Mouse (Mus musculus) forebrain, embryonic 14.5 days (tissue): Measurements from ENCODE around the gene Nat8f2. TPM values are rescaled to one million over a fixed set of nuclear protein-coding genes. Genes with fewer than 3 reads are reported as not detected.
"Not testable (repeated sequence)": the region's sequence is repeated elsewhere in the genome, so short reads cannot be mapped to it uniquely, and the experiment has no call there.

Experiments used
- ATAC-seq: fragments of 200-750 bp; cut with Nextera tagmentation; 2 replicates; pipeline ENCODE4 v1.8.0; 2017; ENCODE audit warnings: mild to moderate bottlenecking, moderate library complexity
- DNase-seq: peaks from one replicate; pipeline ENCODE4 v3.0.0-alpha.2; 2015; ENCODE audit warnings: low spot score
- H3K27ac ChIP-seq: fragments of 300-500 bp; sonication (generic); 2 replicates; pipeline ENCODE4 v1.5.1; 2014; ENCODE audit warnings: low read depth, mild to moderate bottlenecking, control low read depth, low read length, moderate library complexity
- H3K27me3 ChIP-seq: fragments of 300-500 bp; sonication (generic); replicated peaks from 2 replicates; pipeline ENCODE4 v1.6.1; 2014; ENCODE audit warnings: low read length, control low read depth, mixed read lengths; ENCODE audit not compliant: control insufficient read depth, insufficient read depth
- H3K36me3 ChIP-seq: fragments of 300-500 bp; sonication (generic); 2 replicates; pipeline ENCODE4 v1.6.1; 2014; ENCODE audit warnings: low read length, control low read depth; ENCODE audit not compliant: control insufficient read depth, insufficient read depth
- H3K4me1 ChIP-seq: fragments of 300-500 bp; sonication (generic); 2 replicates; pipeline ENCODE4 v1.6.1; 2014; ENCODE audit warnings: antibody characterized with exemption, low read length, control low read depth; ENCODE audit not compliant: control insufficient read depth, insufficient read depth
- H3K4me2 ChIP-seq: fragments of 300-500 bp; sonication (generic); 2 replicates; pipeline ENCODE4 v1.6.1; 2014; ENCODE audit warnings: mild to moderate bottlenecking, control low read depth, low read length
- H3K4me3 ChIP-seq: fragments of 300-500 bp; sonication (generic); 2 replicates; pipeline ENCODE4 v1.5.1; 2014; ENCODE audit warnings: low read depth, low read length, control low read depth
- H3K9ac ChIP-seq: fragments of 300-500 bp; sonication (generic); 2 replicates; pipeline ENCODE4 v1.6.1; 2014; ENCODE audit warnings: mild to moderate bottlenecking, low read length, control low read depth, moderate library complexity
- H3K9me3 ChIP-seq: fragments of 300-500 bp; sonication (generic); replicated peaks from 2 replicates; pipeline ENCODE4 v1.6.1; 2016; ENCODE audit warnings: low read length, control low read depth, mixed read lengths; ENCODE audit not compliant: control insufficient read depth
- WGBS: fragments of 180-500 bp; shearing (Covaris S2); extraction: QIAGEN DNeasy Blood & Tissue Kit; methylation state at CpG from one replicate; pipeline ENCODE4 v1.1.7; 2014; 5-methylcytosine and 5-hydroxymethylcytosine counted together
- polyA plus RNA-seq: library from polyadenylated mRNA; unstranded; fragments of >200 nt; fragmentation: Nextera tagmentation; extraction: Ambion mirVana; gene quantifications from 2 replicates; pipeline ENCODE4 v1.2.1, GENCODE M21; 2014

The Nat8f2 gene
- polyA plus RNA-seq, result not detected in 2 replicates

DNA sequence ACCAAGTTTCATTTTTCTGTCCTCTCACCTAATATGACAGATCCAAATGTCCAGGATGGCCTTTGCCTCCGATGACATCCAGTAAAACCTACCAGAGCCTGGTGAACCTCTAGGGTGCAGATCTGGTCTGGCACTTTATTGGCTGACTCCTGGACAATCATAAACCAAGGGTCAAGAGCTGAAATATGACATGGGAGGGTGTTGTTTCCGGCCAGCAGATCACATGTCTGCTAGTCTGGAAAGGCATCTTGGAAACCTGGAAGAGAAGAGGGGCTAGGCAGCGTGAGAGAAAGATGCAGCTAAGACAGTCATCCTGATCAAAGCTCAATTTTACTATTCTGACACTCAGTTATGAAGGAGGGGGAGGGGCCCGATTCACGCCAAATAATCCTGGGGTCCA, at the start of gene Nat8f2:
Gene Nat8f2, minus strand, starts transcription at position 153 of the 400 bp plus-strand sequence.
- H3K4me3 ChIP-seq, ATAC-seq, H3K27ac ChIP-seq, H3K9ac ChIP-seq, H3K4me2 ChIP-seq, DNase-seq, H3K27me3 ChIP-seq, H3K9me3 ChIP-seq, H3K4me1 ChIP-seq, H3K36me3 ChIP-seq: not testable (repeated sequence)
- 89% methylated on average over 5 of the region's 5 CpGs for WGBS

DNA sequence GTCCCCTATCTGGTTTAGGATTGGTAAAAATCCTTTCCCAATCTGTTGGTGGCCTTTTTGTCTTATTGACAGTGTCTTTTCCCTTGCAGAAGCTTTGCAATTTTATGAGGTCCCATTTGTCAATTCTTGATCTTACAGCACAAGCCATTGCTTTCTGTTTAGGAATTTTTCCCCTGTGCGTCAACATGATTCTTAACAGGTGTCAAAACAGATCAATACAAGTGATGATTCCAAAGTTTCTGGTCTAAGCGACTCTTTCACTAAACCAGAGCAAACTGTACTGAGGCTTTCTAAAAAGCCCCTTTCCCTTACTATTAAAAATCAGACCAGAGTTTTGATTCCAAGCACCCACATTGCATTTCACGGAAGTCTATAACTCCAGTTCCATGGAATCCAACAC, 49.4 kb upstream of the Nat8f2 start:
- ATAC-seq, H3K9ac ChIP-seq, H3K36me3 ChIP-seq, H3K4me3 ChIP-seq, H3K9me3 ChIP-seq, H3K27ac ChIP-seq, H3K4me2 ChIP-seq, DNase-seq, H3K27me3 ChIP-seq: not testable (repeated sequence)
- WGBS, result 91% methylated on average over 3 of the region's 3 CpGs
- peaks cover 13% of the 10 kb centered on the region for H3K4me1 ChIP-seq

DNA sequence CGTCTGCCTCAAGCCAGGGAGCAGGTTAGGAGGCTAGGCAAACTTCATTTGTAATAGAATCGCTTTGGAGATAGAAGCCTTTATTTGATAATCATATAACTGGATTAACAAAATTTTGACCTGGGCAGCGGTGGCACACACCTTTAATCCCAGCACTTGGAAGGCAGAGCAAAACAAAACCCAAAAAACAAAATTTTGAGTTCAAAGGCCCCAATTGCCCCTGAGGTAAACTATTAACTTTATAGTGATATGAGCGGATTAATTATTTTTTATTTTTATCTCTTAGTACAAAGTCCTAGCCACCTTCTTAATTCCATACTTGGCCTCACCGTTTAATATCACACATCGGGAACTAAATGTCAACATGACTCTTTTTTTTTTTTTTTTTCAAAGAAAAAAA, 47.6 kb upstream of the Nat8f2 start:
- WGBS, result 80% methylated on average over 6 of the region's 6 CpGs
- Histone ChIP-seq H3K4me1 (peaks cover 13% of the 10 kb centered on the region), H3K9me3 (no peaks in the 10 kb centered on the region), H3K4me3 (peak overlapping the region; percentile 55), H3K36me3 (peaks cover 3% of the 10 kb centered on the region; the same call in 1 of the 2 replicates), H3K27me3 (no peaks in the 10 kb centered on the region), H3K9ac (peak overlapping the region; percentile 82), H3K27ac (0 out of 2 replicates have a peak overlapping the region, but pooled peaks have one; percentile 63), H3K4me2 (peak overlapping the region; percentile 78)
- no peak for ATAC-seq
- DNase-seq, result no peak

DNA sequence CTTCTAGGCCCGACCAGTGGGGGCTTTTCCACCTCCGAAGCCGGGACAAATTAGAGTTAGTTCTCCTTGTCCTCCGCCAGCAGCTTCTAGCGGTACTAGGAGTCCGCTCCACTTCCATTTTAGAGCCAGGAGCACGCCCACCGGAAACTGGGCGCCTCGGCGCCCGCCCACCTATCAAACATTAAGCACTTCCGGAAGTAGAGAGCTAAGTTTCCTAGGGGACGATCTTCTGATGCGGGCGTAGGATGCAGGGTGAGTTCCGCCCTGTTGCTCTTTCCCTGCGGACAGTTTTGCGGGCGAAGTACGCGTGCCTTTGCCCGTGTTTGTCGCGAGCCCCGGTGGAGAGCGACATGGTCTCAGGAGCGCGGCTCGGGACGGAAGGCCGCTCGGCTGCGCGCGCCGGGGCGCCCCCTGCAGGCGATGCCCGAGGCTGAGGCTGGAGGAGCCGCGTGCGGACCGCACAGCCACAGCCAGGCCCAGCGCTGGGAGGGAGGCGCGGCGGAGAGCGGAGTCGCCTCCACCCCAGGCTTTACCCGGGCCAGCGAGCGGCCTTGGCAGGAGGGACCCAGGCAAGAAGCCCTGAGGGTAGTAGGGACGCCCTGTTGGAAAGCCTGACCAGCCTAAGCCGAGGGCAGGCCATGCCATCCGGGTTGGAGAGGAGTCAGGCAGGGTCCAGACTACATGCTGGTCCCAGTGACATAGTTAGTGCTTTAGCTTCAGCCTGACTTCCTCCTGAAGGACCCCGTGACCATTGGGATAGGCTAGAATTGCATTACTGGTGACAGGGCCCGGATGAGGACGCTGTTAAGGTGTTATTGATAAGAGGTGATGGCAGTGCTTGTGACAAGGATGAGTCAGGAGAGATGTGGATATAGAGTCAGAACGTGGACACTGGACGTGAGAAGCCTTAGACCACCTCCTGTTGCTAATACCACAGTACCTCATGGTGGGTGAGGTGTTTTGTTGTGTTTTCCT, 46.9 kb upstream of the Nat8f2 start, which contains the start of gene Nat8f1:
Gene Nat8f1, minus strand, starts transcription at position 149 of the 975 bp plus-strand sequence.
- ATAC-seq, result peak; percentile 97
- H3K9ac ChIP-seq, result peak within 1 kb of the TSS; percentile 82

DNA sequence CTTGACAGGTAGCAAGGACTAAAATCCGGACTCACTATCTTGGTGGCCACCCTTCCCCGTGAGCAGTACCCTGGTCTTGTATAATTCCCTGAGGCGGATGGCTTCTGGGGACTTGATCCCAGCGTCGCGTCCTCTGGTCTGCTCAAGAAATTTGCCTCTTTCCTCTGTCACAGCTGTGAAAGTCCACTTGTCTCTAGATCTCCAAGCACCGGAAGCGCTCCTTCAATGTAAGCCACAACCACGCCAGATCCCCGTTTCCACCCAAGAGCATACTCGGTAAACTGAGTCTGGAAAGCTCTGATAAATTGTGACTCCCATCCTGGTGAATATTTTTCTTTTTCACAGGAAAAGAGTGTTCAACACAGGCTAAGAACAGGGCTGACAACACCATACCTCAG, 46.2 kb upstream of the Nat8f2 start:
- Histone ChIP-seq H3K27ac (peak overlapping the region; percentile 50; the same call in 1 of the 2 replicates), H3K4me2 (peak overlapping the region; percentile 78), H3K27me3 (no peaks in the 10 kb centered on the region), H3K9me3 (no peaks in the 10 kb centered on the region), H3K4me1 (peaks cover 13% of the 10 kb centered on the region), H3K4me3 (peak overlapping the region; percentile 55), H3K36me3 (no peaks in the 10 kb centered on the region), H3K9ac (peak overlapping the region; percentile 82)
- ATAC-seq (no peak; the same call in 1 of the 2 replicates), DNase-seq (no peak)
- 5% methylated on average over 11 of the region's 11 CpGs for WGBS

More for the DNA sequence above, 46.9 kb upstream of the Nat8f2 start, which contains the start of gene Nat8f1:
- under 1% methylated on average over 50 of the region's 61 CpGs for WGBS
- not testable (repeated sequence) for H3K27me3 ChIP-seq, H3K36me3 ChIP-seq, H3K9me3 ChIP-seq
- Histone ChIP-seq H3K4me2 (peak within 1 kb of the TSS; percentile 78), H3K4me3 (peak within 1 kb of the TSS; percentile 55), H3K4me1 (peaks cover 13% of the 10 kb centered on the region), H3K27ac (peak within 1 kb of the TSS; percentile 63; the same call in 1 of the 2 replicates)
- peak; percentile 96 for DNase-seq

DNA sequence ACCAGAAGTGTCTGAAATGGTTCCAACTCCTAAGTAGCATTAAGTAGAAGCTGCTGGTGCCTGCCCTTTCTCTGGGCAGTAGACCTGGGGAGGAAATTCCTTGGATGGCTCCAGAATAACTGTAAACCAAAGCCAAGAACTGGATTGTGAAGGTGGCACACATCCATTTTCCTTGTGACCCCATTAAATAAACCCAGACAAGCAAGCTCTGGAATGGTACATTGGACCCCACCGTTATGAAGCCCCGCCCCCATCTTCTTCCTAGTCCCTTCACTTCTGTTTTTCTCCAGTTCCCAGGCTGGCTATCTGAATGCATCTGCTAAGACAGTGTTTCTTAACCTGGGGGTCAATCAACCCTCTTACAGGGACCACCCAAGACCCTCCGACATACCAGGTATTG, 42.6 kb upstream of the Nat8f2 start, which contains the start of gene Tprkb:
Gene Tprkb, plus strand, starts transcription at position 279 of the 400 bp plus-strand sequence.
- no peaks in the 10 kb centered on the region for H3K9me3 ChIP-seq
- ATAC-seq (no peak), DNase-seq (no peak)
- 92% methylated on average over 3 of the region's 3 CpGs for WGBS
- no peaks in the 10 kb centered on the region for H3K36me3 ChIP-seq
- no peak within 1 kb of the TSS for H3K4me3 ChIP-seq
- H3K4me2 ChIP-seq, result no peak within 1 kb of the TSS
- H3K27ac ChIP-seq, result no peak within 1 kb of the TSS
- no peaks in the 10 kb centered on the region for H3K27me3 ChIP-seq
- H3K4me1 ChIP-seq, result peaks cover 13% of the 10 kb centered on the region
- no peak within 1 kb of the TSS for H3K9ac ChIP-seq

DNA sequence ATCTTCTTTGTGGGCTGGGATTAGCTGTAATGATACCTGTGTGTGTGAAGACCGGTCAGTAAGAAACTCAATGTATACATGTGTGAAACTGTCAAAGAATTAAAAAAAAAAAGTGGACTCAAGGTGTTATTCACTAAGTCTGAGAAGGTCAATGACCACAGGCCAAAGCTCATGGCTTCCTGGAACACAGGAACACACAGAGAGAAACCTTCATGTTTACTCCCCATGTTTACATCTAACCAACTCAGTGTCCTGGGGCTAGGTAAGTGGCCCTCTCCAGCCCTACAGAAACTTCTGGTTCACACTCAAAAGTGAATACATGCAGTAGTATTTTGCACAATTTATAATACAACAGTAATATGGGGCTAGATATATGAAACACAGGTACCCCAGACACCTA, 40.7 kb upstream of the Nat8f2 start:
- Histone ChIP-seq H3K9ac (no peak overlapping the region), H3K9me3 (no peaks in the 10 kb centered on the region), H3K27me3 (no peaks in the 10 kb centered on the region), H3K36me3 (no peaks in the 10 kb centered on the region), H3K4me2 (no peak overlapping the region), H3K4me3 (no peak overlapping the region), H3K27ac (no peak overlapping the region), H3K4me1 (peaks cover 7% of the 10 kb centered on the region)
- ATAC-seq, result no peak
- 95% methylated on average over 1 of the region's 1 CpGs for WGBS
- no peak for DNase-seq

DNA sequence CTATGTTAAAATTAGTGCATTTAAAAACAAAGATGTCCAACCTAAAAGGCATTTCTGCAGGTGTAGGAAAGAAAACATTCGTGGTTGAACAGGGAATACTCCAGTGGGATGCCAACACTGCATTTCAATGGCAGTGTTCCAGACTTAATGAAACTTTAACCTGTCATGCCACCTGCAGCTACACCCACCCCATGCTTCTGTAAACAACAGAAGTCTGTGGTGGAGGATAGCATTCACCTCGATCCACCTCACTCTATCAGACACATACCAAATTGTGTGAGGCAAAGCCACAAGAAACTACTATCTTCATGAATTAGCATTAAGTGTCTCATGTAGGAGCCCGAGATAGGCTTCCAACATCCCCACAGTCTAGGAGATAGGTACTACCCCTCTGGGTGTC, 39.4 kb upstream of the Nat8f2 start:
- Histone ChIP-seq H3K36me3 (no peaks in the 10 kb centered on the region), H3K4me2 (no peak overlapping the region), H3K27ac (no peak overlapping the region), H3K9me3 (no peaks in the 10 kb centered on the region), H3K27me3 (no peaks in the 10 kb centered on the region), H3K9ac (no peak overlapping the region), H3K4me3 (no peak overlapping the region), H3K4me1 (no peaks in the 10 kb centered on the region)
- DNase-seq (no peak), ATAC-seq (no peak)
- WGBS, result 70% methylated on average over 3 of the region's 3 CpGs

DNA sequence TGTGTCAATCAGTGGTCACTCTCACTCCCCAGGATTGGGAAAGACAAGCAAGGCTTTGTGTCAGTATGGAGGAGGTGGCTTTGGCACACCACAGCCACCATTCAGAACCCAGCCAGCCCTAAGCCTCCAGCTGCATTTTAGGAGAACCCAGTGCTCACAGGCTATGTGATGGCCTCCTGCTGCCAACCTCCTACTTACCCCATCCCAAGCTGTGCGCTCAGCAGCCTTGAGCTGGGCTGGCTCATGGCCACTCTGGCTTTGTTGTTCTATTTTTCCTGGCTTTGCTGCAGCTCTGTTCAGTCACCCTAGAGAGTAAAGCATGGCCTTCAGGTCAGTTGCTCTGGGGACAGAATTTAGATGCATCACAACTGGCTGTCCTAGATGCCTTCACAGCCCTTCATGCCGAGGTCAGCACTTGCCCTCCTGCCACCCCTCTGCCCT, 38.0 kb upstream of the Nat8f2 start:
- H3K4me2 ChIP-seq, H3K27me3 ChIP-seq, H3K9ac ChIP-seq, H3K36me3 ChIP-seq, H3K4me3 ChIP-seq, ATAC-seq, H3K9me3 ChIP-seq, H3K4me1 ChIP-seq, DNase-seq, H3K27ac ChIP-seq: not testable (repeated sequence)
- 77% methylated on average over 2 of the region's 2 CpGs for WGBS
